In genomic region chr11:44547651-44548196, GRCm38 (mm10) we compare ENCODE assay signal across 13 mouse cellular contexts. TPM values are rescaled to one million over a fixed set of nuclear protein-coding genes. Genes with fewer than 3 reads are reported as not detected.
DNase-seq lines count a peak whose midpoint lies in the region; ATAC-seq and TF ChIP-seq lines count a peak whose summit lies in the region.
"Had no signal": no experiment of that assay in that cellular context is flagged by ENCODE, and none has a peak within 500 bp of the region (broad histone marks: within the 10 kb centered on the region; RNA-seq: fewer than 3 reads in every experiment).

No protein-coding gene starts in this region.

- no peaks in the 10 kb centered on the region for H3K27me3 ChIP-seq in forebrain, embryonic 14.5 days (replicated peaks; ENCODE audit: control insufficient read depth, insufficient read depth, low read length)
- no peaks in the 10 kb centered on the region for H3K27me3 ChIP-seq in intestine, embryonic 15.5 days (replicated peaks)

- no peak overlapping the region for H3K9ac ChIP-seq in forebrain, embryonic 14.5 days (ENCODE audit: low read length)
- H3K9ac ChIP-seq in intestine, embryonic 15.5 days, result no peak overlapping the region

- no peaks in the 10 kb centered on the region for H3K4me1 ChIP-seq in forebrain, embryonic 14.5 days (ENCODE audit: control insufficient read depth, insufficient read depth, low read length)
- H3K4me1 ChIP-seq in intestine, embryonic 15.5 days (replicated peaks), result 0 out of 2 replicates have a peak, but pooled peaks cover 2% of the 10 kb centered on the region

- peak; percentile 38 to 71 for DNase-seq in layer of hippocampus, adult 2 months (ENCODE audit: low spot score in 2 of 2)
- no peak for DNase-seq in layer of hippocampus, postnatal 25 days (ENCODE audit: extremely low spot score in 1 of 2, low spot score in 1 of 2)
- peak; percentile 81 for DNase-seq in brain, adult 2 months (ENCODE audit: low read depth, low spot score)
- peak; percentile 72 for DNase-seq in forebrain, embryonic 14.5 days (ENCODE audit: low spot score)
- DNase-seq in retina, postnatal 7 days (ENCODE audit: low read depth, low spot score), result peak; percentile 56
- no peak for DNase-seq in urinary bladder, adult 2 months (ENCODE audit: low spot score)
- DNase-seq: adrenal gland, postnatal 10 days; cerebellum, adult 11-12 months; embryo, embryonic 11 days; kidney, postnatal 4 days; lung, postnatal 10 days had no signal

- 66% methylated on average over 8 of the region's 8 CpGs for whole genome bisulfite sequencing in forebrain, embryonic 14.5 days
- WGBS in intestine, embryonic 15.5 days, result 84% methylated on average over 8 of the region's 8 CpGs

- H3K4me2 ChIP-seq in forebrain, embryonic 14.5 days (ENCODE audit: low read length), result no peak overlapping the region
- H3K4me2 ChIP-seq in intestine, embryonic 15.5 days (replicated peaks), result no peak overlapping the region

- no peaks in the 10 kb centered on the region for H3K9me3 ChIP-seq in forebrain, embryonic 14.5 days (replicated peaks; ENCODE audit: control insufficient read depth, low read length)
- no peaks in the 10 kb centered on the region for H3K9me3 ChIP-seq in intestine, embryonic 15.5 days

- no peak for TF ChIP-seq CTCF in layer of hippocampus, adult 2 months (conservative IDR thresholded peaks at IDR 0.05)

- H3K4me3 ChIP-seq in layer of hippocampus, adult 2 months, result no peak overlapping the region
- H3K4me3 ChIP-seq in forebrain, embryonic 14.5 days (ENCODE audit: low read depth, low read length), result no peak overlapping the region
- H3K4me3 ChIP-seq in intestine, embryonic 15.5 days (replicated peaks), result no peak overlapping the region
- H3K4me3 ChIP-seq: erythroblast, embryonic 14.5 days had no signal

- peak overlapping the region; percentile 67 for H3K27ac ChIP-seq in layer of hippocampus, adult 2 months
- peak overlapping the region; percentile 58 for H3K27ac ChIP-seq in forebrain, embryonic 14.5 days (ENCODE audit: low read depth, low read length)
- H3K27ac ChIP-seq in intestine, embryonic 15.5 days, result no peak overlapping the region

- peaks cover 77% of the 10 kb centered on the region for H3K36me3 ChIP-seq in forebrain, embryonic 14.5 days (ENCODE audit: control insufficient read depth, insufficient read depth, low read length)
- peaks cover 32% of the 10 kb centered on the region for H3K36me3 ChIP-seq in intestine, embryonic 15.5 days

- peak; percentile 87 for ATAC-seq in forebrain, embryonic 14.5 days
- no peak for ATAC-seq in intestine, embryonic 15.5 days

RNA-seq across cellular contexts. Expression of gene Rnf145, which starts 29.0 kb away (rescaled TPM):
- total RNA-seq in layer of hippocampus, adult 2 months (2021), result 10 to 100 TPM; 95.7 to 97.0 TPM
- total RNA-seq in layer of hippocampus, postnatal 25 days (2021), result 100 to 1,000 TPM in 1 of 2 experiments, 10 to 100 TPM in 1; 90.7 to 106 TPM
- 92.6 and 102 TPM in 2 replicates for polyA plus RNA-seq in forebrain, embryonic 14.5 days (2014; fragmentation: Nextera tagmentation; extraction: Ambion mirVana)
- 89.3 and 99.8 TPM in 2 replicates for polyA plus RNA-seq in urinary bladder, adult 2 months (2012; rRNA removed)
- 52.1 and 54.8 TPM in 2 replicates for polyA plus RNA-seq in intestine, embryonic 15.5 days (2015; fragmentation: Nextera tagmentation; extraction: Ambion mirVana)

Comparison
In these comparisons a context has a peak if more than half of its experiments do, and no peak if none do; other contexts are left out.
1. DNase-seq: peak in layer of hippocampus, adult 2 months (2 of 2), brain, adult 2 months (single experiment), forebrain, embryonic 14.5 days (single experiment) and retina, postnatal 7 days (single experiment); none in layer of hippocampus, postnatal 25 days (0 of 2) and urinary bladder, adult 2 months (single experiment).